24 mouse cellular contexts compared by ENCODE assay signal in the genomic region with DNA sequence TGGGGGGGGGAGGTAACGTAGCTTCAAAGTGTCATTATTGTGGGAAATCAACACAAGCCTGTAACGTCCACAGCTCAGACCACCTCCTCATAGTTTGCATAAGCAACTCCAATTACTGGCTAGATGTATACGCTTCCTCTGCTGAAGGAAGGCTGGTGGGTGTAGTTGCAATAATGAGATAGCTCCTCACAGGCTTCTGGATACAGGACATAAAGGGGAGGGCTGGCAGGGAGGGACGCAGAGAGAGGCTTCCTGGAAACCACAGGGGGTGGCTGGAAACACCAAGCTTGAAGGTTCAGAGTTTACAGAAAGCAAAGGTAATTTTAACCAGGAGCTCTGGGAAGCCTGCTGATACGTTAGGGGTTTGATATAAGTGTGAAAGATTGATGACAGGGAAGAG.
DNase-seq lines count a peak whose midpoint lies in the region; ATAC-seq lines count a peak whose summit lies in the region.
"Had no signal": no experiment of that assay in that cellular context is flagged by ENCODE, and none has a peak within 500 bp of the region (broad histone marks: within the 10 kb centered on the region; RNA-seq: fewer than 3 reads in every experiment).

No protein-coding gene starts in this region.

- H3K27me3 ChIP-seq in forebrain, embryonic 13.5 days: no peaks in the 10 kb centered on the region
- H3K27me3 ChIP-seq in forebrain, embryonic 15.5 days: no peaks in the 10 kb centered on the region
- 0 out of 2 replicates have a peak, but pooled peaks cover 5% of the 10 kb centered on the region for H3K27me3 ChIP-seq in hindbrain, embryonic 12.5 days
- no peaks in the 10 kb centered on the region for H3K27me3 ChIP-seq in hindbrain, embryonic 16.5 days (replicated peaks; ENCODE audit: control insufficient read depth, insufficient read depth, low read length)
- no peaks in the 10 kb centered on the region for H3K27me3 ChIP-seq in midbrain, embryonic 13.5 days
- H3K27me3 ChIP-seq: embryonic facial prominence, embryonic 15.5 days; limb, embryonic 13.5 days; liver, embryonic 13.5 days; Patski had no signal

- H3K9me3 ChIP-seq in forebrain, embryonic 13.5 days (replicated peaks): no peaks in the 10 kb centered on the region
- no peaks in the 10 kb centered on the region for H3K9me3 ChIP-seq in forebrain, embryonic 15.5 days
- H3K9me3 ChIP-seq in hindbrain, embryonic 12.5 days (replicated peaks): no peaks in the 10 kb centered on the region
- H3K9me3 ChIP-seq in hindbrain, embryonic 16.5 days (ENCODE audit: control insufficient read depth, low read length): no peaks in the 10 kb centered on the region
- H3K9me3 ChIP-seq in midbrain, embryonic 13.5 days: no peaks in the 10 kb centered on the region
- H3K9me3 ChIP-seq: embryonic facial prominence, embryonic 15.5 days; limb, embryonic 13.5 days; liver, embryonic 13.5 days had no signal

- H3K4me3 ChIP-seq in forebrain, embryonic 13.5 days: no peak overlapping the region
- no peak overlapping the region for H3K4me3 ChIP-seq in forebrain, embryonic 15.5 days
- no peak overlapping the region for H3K4me3 ChIP-seq in hindbrain, embryonic 12.5 days
- no peak overlapping the region for H3K4me3 ChIP-seq in hindbrain, embryonic 16.5 days (ENCODE audit: low read length)
- no peak overlapping the region for H3K4me3 ChIP-seq in midbrain, embryonic 13.5 days (replicated peaks)
- H3K4me3 ChIP-seq: embryonic facial prominence, embryonic 15.5 days; limb, embryonic 13.5 days; liver, embryonic 13.5 days had no signal

- no peak overlapping the region for H3K4me2 ChIP-seq in forebrain, embryonic 13.5 days
- H3K4me2 ChIP-seq in forebrain, embryonic 15.5 days (replicated peaks): no peak overlapping the region
- H3K4me2 ChIP-seq in hindbrain, embryonic 12.5 days (replicated peaks): no peak overlapping the region
- no peak overlapping the region for H3K4me2 ChIP-seq in hindbrain, embryonic 16.5 days (ENCODE audit: low read length)
- peak overlapping the region; percentile 15; the same call in 1 of the 2 replicates for H3K4me2 ChIP-seq in midbrain, embryonic 13.5 days (replicated peaks)
- H3K4me2 ChIP-seq: embryonic facial prominence, embryonic 15.5 days; limb, embryonic 13.5 days; liver, embryonic 13.5 days; lung, embryonic 14.5 days had no signal

- no peaks in the 10 kb centered on the region for H3K36me3 ChIP-seq in forebrain, embryonic 13.5 days (ENCODE audit: poor library complexity, severe bottlenecking)
- no peaks in the 10 kb centered on the region for H3K36me3 ChIP-seq in forebrain, embryonic 15.5 days
- H3K36me3 ChIP-seq in hindbrain, embryonic 12.5 days: no peaks in the 10 kb centered on the region
- no peaks in the 10 kb centered on the region for H3K36me3 ChIP-seq in hindbrain, embryonic 16.5 days (ENCODE audit: control insufficient read depth, insufficient read depth, low read length)
- no peaks in the 10 kb centered on the region for H3K36me3 ChIP-seq in midbrain, embryonic 13.5 days
- H3K36me3 ChIP-seq: embryonic facial prominence, embryonic 15.5 days; limb, embryonic 13.5 days had no signal

- peak overlapping the region; percentile 38; the same call in 1 of the 2 replicates for H3K27ac ChIP-seq in forebrain, embryonic 13.5 days
- H3K27ac ChIP-seq in forebrain, embryonic 15.5 days (replicated peaks): no peak overlapping the region
- 0 out of 2 replicates have a peak overlapping the region, but pooled peaks have one; percentile 40 for H3K27ac ChIP-seq in hindbrain, embryonic 12.5 days
- no peak overlapping the region for H3K27ac ChIP-seq in hindbrain, embryonic 16.5 days (ENCODE audit: low read depth, low read length)
- H3K27ac ChIP-seq in midbrain, embryonic 13.5 days: peak overlapping the region; percentile 60
- H3K27ac ChIP-seq: embryonic facial prominence, embryonic 15.5 days; limb, embryonic 13.5 days; liver, embryonic 13.5 days had no signal

- peaks cover 74% of the 10 kb centered on the region for H3K4me1 ChIP-seq in forebrain, embryonic 13.5 days
- peaks cover 50% of the 10 kb centered on the region for H3K4me1 ChIP-seq in forebrain, embryonic 15.5 days
- H3K4me1 ChIP-seq in hindbrain, embryonic 12.5 days: peaks cover 26% of the 10 kb centered on the region
- H3K4me1 ChIP-seq in hindbrain, embryonic 16.5 days (ENCODE audit: control insufficient read depth, insufficient read depth, low read depth, low read length): peaks cover 17% of the 10 kb centered on the region
- H3K4me1 ChIP-seq in midbrain, embryonic 13.5 days (replicated peaks): peaks cover 65% of the 10 kb centered on the region
- H3K4me1 ChIP-seq: liver, embryonic 13.5 days had no signal

- DNase-seq in R1 (ENCODE audit: low read depth, low spot score): peak; percentile 30
- no peak for DNase-seq in layer of hippocampus, adult 9-10 months (ENCODE audit: low spot score)
- no peak for DNase-seq in gastrocnemius, postnatal 36 days
- DNase-seq: adrenal gland, postnatal 25 days; cerebellum, adult 11-12 months; cerebellum, postnatal 14 days; gastrocnemius, postnatal 10 days; heart, adult 18-20 months; kidney, adult 9 months; kidney, postnatal 36 days; liver, embryonic 13.5 days; lung, embryonic 14.5 days; lung, postnatal 36 days; right cerebral cortex, postnatal 25 days; thymus, postnatal 4 days had no signal

- no peak overlapping the region for H3K9ac ChIP-seq in forebrain, embryonic 13.5 days
- no peak overlapping the region for H3K9ac ChIP-seq in forebrain, embryonic 15.5 days (replicated peaks)
- H3K9ac ChIP-seq in hindbrain, embryonic 12.5 days: no peak overlapping the region
- no peak overlapping the region for H3K9ac ChIP-seq in hindbrain, embryonic 16.5 days (ENCODE audit: low read depth, low read length)
- H3K9ac ChIP-seq in midbrain, embryonic 13.5 days (replicated peaks): 0 out of 2 replicates have a peak overlapping the region, but pooled peaks have one; percentile 14
- H3K9ac ChIP-seq: embryonic facial prominence, embryonic 15.5 days; limb, embryonic 13.5 days; liver, embryonic 13.5 days; lung, embryonic 14.5 days had no signal

- 21% methylated on average over 5 of the region's 5 CpGs for WGBS in forebrain, embryonic 13.5 days
- 33% methylated on average over 5 of the region's 5 CpGs for WGBS in forebrain, embryonic 15.5 days
- 30% methylated on average over 5 of the region's 5 CpGs for WGBS in hindbrain, embryonic 12.5 days
- WGBS in hindbrain, embryonic 16.5 days: 43% methylated on average over 5 of the region's 5 CpGs
- 29% methylated on average over 5 of the region's 5 CpGs for WGBS in midbrain, embryonic 13.5 days

- no peak for ATAC-seq in forebrain, embryonic 13.5 days
- ATAC-seq in forebrain, embryonic 15.5 days (replicated peaks): no peak
- no peak for ATAC-seq in hindbrain, embryonic 12.5 days (ENCODE audit: low FRiP score)
- ATAC-seq in hindbrain, embryonic 16.5 days: no peak
- ATAC-seq in midbrain, embryonic 13.5 days: no peak
- ATAC-seq: inflammation-experienced regulatory T-cells, adult 6 months; Patski had no signal

- intact Hi-C loops in gastrocnemius, postnatal 36 days (cut with DNase I): no loop called here

Comparison
In these comparisons a context has a peak if more than half of its experiments do, and no peak if none do; other contexts are left out.
1. H3K27ac ChIP-seq: peak in forebrain, embryonic 13.5 days (single experiment), hindbrain, embryonic 12.5 days (single experiment) and midbrain, embryonic 13.5 days (single experiment); none in forebrain, embryonic 15.5 days (single experiment) and hindbrain, embryonic 16.5 days (single experiment).